Mouse (Mus musculus) thymus, adult 2 months (tissue): Measurements from ENCODE around the gene Gm10382.

ENCODE experiments used
- CTCF ChIP-seq: fragments of 200-500 bp; IDR thresholded peaks from 2 replicates; pipeline ENCODE4 v1.5.1; 2012; ENCODE audit warnings: mild to moderate bottlenecking, control low read depth, low read length, moderate library complexity, borderline replicate concordance; ENCODE audit not compliant: control insufficient read depth, poor library complexity, insufficient read depth; ENCODE audit errors: extremely low read depth
- POLR2A ChIP-seq: fragments of 200-500 bp; IDR thresholded peaks from 2 replicates; pipeline ENCODE4 v1.6.1; 2012; ENCODE audit warnings: mild to moderate bottlenecking, low read length, control low read depth, moderate library complexity; ENCODE audit not compliant: control insufficient read depth, poor library complexity, insufficient read depth; ENCODE audit errors: extremely low read depth

DNA sequence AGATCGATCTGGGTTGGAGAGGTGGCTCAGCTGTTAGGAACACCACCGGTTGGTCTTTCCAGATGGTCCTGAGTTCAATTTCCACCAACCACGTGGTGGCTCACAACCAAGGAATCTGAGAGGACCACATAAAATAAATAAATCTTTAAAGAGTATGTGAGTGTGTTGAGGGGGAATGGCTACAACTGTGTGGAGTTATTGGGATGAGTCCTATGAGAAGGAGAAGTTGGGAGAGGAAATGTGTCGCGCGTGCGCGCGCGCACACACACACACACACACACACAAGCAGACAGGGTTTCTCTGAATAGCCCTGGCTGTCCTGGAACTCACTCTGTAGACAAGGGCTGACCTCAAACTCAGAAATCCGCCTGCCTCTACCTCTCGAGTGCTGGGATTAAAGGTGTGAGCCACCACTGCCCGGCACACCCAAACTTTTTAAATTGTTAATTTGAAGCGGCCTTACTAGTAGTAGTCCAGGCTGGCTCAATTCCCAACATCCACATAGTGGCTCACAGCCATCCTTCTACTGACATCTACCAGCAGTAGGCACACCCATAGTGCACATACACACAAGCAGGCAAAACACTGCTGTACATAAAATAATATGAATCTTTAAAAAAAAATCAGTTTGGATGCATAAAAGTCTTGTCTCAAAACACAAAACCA lies 18.9 kb downstream of the Gm10382 start:
- TF ChIP-seq CTCF, result no peak
- TF ChIP-seq POLR2A, result no peak
